Mouse (Mus musculus): ENCODE data around the gene Pkm.

DNA sequence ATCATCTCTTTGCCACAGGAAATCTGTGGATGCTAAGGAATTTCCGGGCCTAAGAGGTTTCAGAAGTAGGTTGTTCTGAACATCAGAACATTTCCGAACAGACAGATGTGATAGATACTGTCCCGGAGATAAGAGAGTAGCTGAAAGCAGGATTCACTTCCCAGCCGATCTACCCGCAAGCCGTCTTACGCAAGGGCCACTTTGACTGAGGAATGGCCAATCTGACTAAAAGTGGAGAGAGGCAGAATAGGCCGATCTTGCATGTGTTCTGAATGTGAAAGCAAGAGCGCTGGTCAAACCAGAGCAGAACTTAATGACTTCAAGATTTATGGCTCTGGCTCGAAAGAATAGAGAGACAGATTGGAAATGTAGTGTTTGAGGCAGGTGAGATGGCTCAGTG is 69.3 kb downstream of the Pkm start:
- TF ChIP-seq POLR2A (IDR thresholded peaks at IDR 0.05; ENCODE audit: extremely low read depth, insufficient read depth, low read length) (no peak), CTCF (IDR thresholded peaks at IDR 0.05; ENCODE audit: low read depth, low read length) (no peak)

Data from liver, adult 2 months (tissue).